Mouse (Mus musculus): ENCODE measurements at regions not wholly inside any gene's neighbourhood (a gene's known extent, or its start where the extent isn't known, plus 50 kb on each side); places are given as distances from the start of the nearest gene placed in this dataset.

GRCm38 (mm10) chr7:136349651-136350050 is 544.8 kb upstream of the Mgmt start:
- Histone ChIP-seq H3K27me3 (replicated peaks) (no peaks in the 10 kb centered on the region), H3K36me3 (no peaks in the 10 kb centered on the region), H3K27ac (no peak overlapping the region), H3K9ac (no peak overlapping the region), H3K9me3 (no peaks in the 10 kb centered on the region), H3K4me1 (no peaks in the 10 kb centered on the region), H3K4me3 (no peak overlapping the region), H3K4me2 (replicated peaks) (no peak overlapping the region)
- WGBS = 78% methylated on average over 14 of the region's 14 CpGs
- ATAC-seq (ENCODE audit: low FRiP score, low read depth) = no peak

GRCm38 (mm10) chr7:136357011-136357410 is 537.4 kb upstream of the Mgmt start:
- Histone ChIP-seq H3K4me3 (no peak overlapping the region), H3K9me3 (no peaks in the 10 kb centered on the region), H3K27me3 (replicated peaks) (no peaks in the 10 kb centered on the region), H3K27ac (no peak overlapping the region), H3K9ac (no peak overlapping the region), H3K36me3 (no peaks in the 10 kb centered on the region), H3K4me1 (no peaks in the 10 kb centered on the region), H3K4me2 (replicated peaks) (no peak overlapping the region)
- WGBS = 60% methylated on average over 7 of the region's 7 CpGs
- ATAC-seq (ENCODE audit: low FRiP score, low read depth) = no peak

GRCm38 (mm10) chr7:136365318-136366211 is 528.8 kb upstream of the Mgmt start:
- peak; percentile 71 for ATAC-seq (ENCODE audit: low FRiP score, low read depth)
- Histone ChIP-seq H3K4me2 (replicated peaks) (no peak overlapping the region), H3K4me1 (peaks cover 10% of the 10 kb centered on the region; the same call in 1 of the 2 replicates), H3K27me3 (replicated peaks) (no peaks in the 10 kb centered on the region), H3K36me3 (no peaks in the 10 kb centered on the region), H3K4me3 (no peak overlapping the region), H3K9me3 (no peaks in the 10 kb centered on the region), H3K27ac (no peak overlapping the region), H3K9ac (no peak overlapping the region)
- 30% methylated on average over 7 of the region's 7 CpGs for WGBS

- 86% methylated on average over 3 of the region's 3 CpGs for whole genome bisulfite sequencing
- no peak for ATAC-seq (ENCODE audit: low FRiP score, low read depth)
- no peaks in the 10 kb centered on the region for H3K27me3 ChIP-seq (replicated peaks)
- H3K27ac ChIP-seq = no peak overlapping the region
- H3K36me3 ChIP-seq = no peaks in the 10 kb centered on the region
- no peak overlapping the region for H3K4me3 ChIP-seq
- H3K4me1 ChIP-seq = no peaks in the 10 kb centered on the region
- no peak overlapping the region for H3K9ac ChIP-seq
- H3K9me3 ChIP-seq = no peaks in the 10 kb centered on the region
- no peak overlapping the region for H3K4me2 ChIP-seq (replicated peaks)
Observed at GRCm38 (mm10) chr7:136377259-136377658, 517.2 kb upstream of the Mgmt start.

- no peaks in the 10 kb centered on the region for H3K9me3 ChIP-seq
- no peak overlapping the region for H3K9ac ChIP-seq
- H3K27me3 ChIP-seq (replicated peaks) = no peaks in the 10 kb centered on the region
- WGBS = 80% methylated on average over 8 of the region's 8 CpGs
- H3K27ac ChIP-seq = no peak overlapping the region
- no peak for ATAC-seq (ENCODE audit: low FRiP score, low read depth)
- no peaks in the 10 kb centered on the region for H3K36me3 ChIP-seq
- H3K4me3 ChIP-seq = no peak overlapping the region
- no peak overlapping the region for H3K4me2 ChIP-seq (replicated peaks)
- no peaks in the 10 kb centered on the region for H3K4me1 ChIP-seq
Observed at GRCm38 (mm10) chr7:136377742-136378141, 516.7 kb upstream of the Mgmt start.

GRCm38 (mm10) chr7:136378321-136378720 is 516.1 kb upstream of the Mgmt start:
- no peak overlapping the region for H3K27ac ChIP-seq
- no peaks in the 10 kb centered on the region for H3K27me3 ChIP-seq (replicated peaks)

GRCm38 (mm10) chr7:136379319-136379718 is 515.1 kb upstream of the Mgmt start:
- Histone ChIP-seq H3K36me3 (no peaks in the 10 kb centered on the region), H3K27ac (no peak overlapping the region), H3K9ac (no peak overlapping the region), H3K27me3 (replicated peaks) (no peaks in the 10 kb centered on the region), H3K9me3 (no peaks in the 10 kb centered on the region), H3K4me3 (no peak overlapping the region), H3K4me1 (no peaks in the 10 kb centered on the region), H3K4me2 (replicated peaks) (no peak overlapping the region)
- 74% methylated on average over 7 of the region's 7 CpGs for WGBS
- ATAC-seq (ENCODE audit: low FRiP score, low read depth) = no peak

More at GRCm38 (mm10) chr7:136378321-136378720, 516.1 kb upstream of the Mgmt start:
- no peak overlapping the region for H3K4me3 ChIP-seq
- H3K36me3 ChIP-seq = no peaks in the 10 kb centered on the region
- no peaks in the 10 kb centered on the region for H3K9me3 ChIP-seq
- no peak overlapping the region for H3K4me2 ChIP-seq (replicated peaks)
- no peak overlapping the region for H3K9ac ChIP-seq
- ATAC-seq (ENCODE audit: low FRiP score, low read depth) = no peak
- H3K4me1 ChIP-seq = no peaks in the 10 kb centered on the region
- WGBS = 56% methylated on average over 4 of the region's 4 CpGs

- H3K27me3 ChIP-seq (replicated peaks) = no peaks in the 10 kb centered on the region
- no peaks in the 10 kb centered on the region for H3K36me3 ChIP-seq
- no peak overlapping the region for H3K4me3 ChIP-seq
- 66% methylated on average over 3 of the region's 3 CpGs for WGBS
- no peak overlapping the region for H3K4me2 ChIP-seq (replicated peaks)
- no peak overlapping the region for H3K9ac ChIP-seq
- no peaks in the 10 kb centered on the region for H3K9me3 ChIP-seq
- no peak overlapping the region for H3K27ac ChIP-seq
- H3K4me1 ChIP-seq = no peaks in the 10 kb centered on the region
- ATAC-seq (ENCODE audit: low FRiP score, low read depth) = no peak
Observed at GRCm38 (mm10) chr7:136379741-136380140, 514.7 kb upstream of the Mgmt start.

GRCm38 (mm10) chr7:136383296-136383695 is 511.1 kb upstream of the Mgmt start:
- Histone ChIP-seq H3K4me3 (no peak overlapping the region), H3K9ac (no peak overlapping the region), H3K36me3 (no peaks in the 10 kb centered on the region), H3K27ac (no peak overlapping the region), H3K4me1 (no peaks in the 10 kb centered on the region), H3K4me2 (replicated peaks) (no peak overlapping the region), H3K9me3 (no peaks in the 10 kb centered on the region), H3K27me3 (replicated peaks) (no peaks in the 10 kb centered on the region)
- 81% methylated on average over 2 of the region's 2 CpGs for WGBS
- ATAC-seq (ENCODE audit: low FRiP score, low read depth) = no peak

GRCm38 (mm10) chr7:136387736-136388135 is 506.7 kb upstream of the Mgmt start:
- no peak for ATAC-seq (ENCODE audit: low FRiP score, low read depth)
- no peak overlapping the region for H3K9ac ChIP-seq
- H3K36me3 ChIP-seq = no peaks in the 10 kb centered on the region
- H3K9me3 ChIP-seq = no peaks in the 10 kb centered on the region
- no peaks in the 10 kb centered on the region for H3K27me3 ChIP-seq (replicated peaks)
- H3K4me3 ChIP-seq = no peak overlapping the region
- H3K27ac ChIP-seq = no peak overlapping the region
- no peaks in the 10 kb centered on the region for H3K4me1 ChIP-seq
- H3K4me2 ChIP-seq (replicated peaks) = no peak overlapping the region
- 95% methylated on average over 4 of the region's 4 CpGs for WGBS

- Histone ChIP-seq H3K9me3 (no peaks in the 10 kb centered on the region), H3K27ac (no peak overlapping the region), H3K36me3 (no peaks in the 10 kb centered on the region), H3K4me1 (no peaks in the 10 kb centered on the region), H3K9ac (no peak overlapping the region), H3K27me3 (replicated peaks) (no peaks in the 10 kb centered on the region), H3K4me3 (no peak overlapping the region), H3K4me2 (replicated peaks) (no peak overlapping the region)
- WGBS = 59% methylated on average over 8 of the region's 8 CpGs
- no peak for ATAC-seq (ENCODE audit: low FRiP score, low read depth)
Observed at GRCm38 (mm10) chr7:136390066-136390465, 504.3 kb upstream of the Mgmt start.

- H3K4me1 ChIP-seq = no peaks in the 10 kb centered on the region
- 87% methylated on average over 6 of the region's 6 CpGs for WGBS
- H3K27me3 ChIP-seq (replicated peaks) = no peaks in the 10 kb centered on the region
- no peak overlapping the region for H3K9ac ChIP-seq
- H3K9me3 ChIP-seq = no peaks in the 10 kb centered on the region
- H3K27ac ChIP-seq = no peak overlapping the region
- no peak overlapping the region for H3K4me2 ChIP-seq (replicated peaks)
- H3K4me3 ChIP-seq = no peak overlapping the region
- no peaks in the 10 kb centered on the region for H3K36me3 ChIP-seq
- ATAC-seq (ENCODE audit: low FRiP score, low read depth) = no peak
Observed at GRCm38 (mm10) chr7:136393454-136393853, 501.0 kb upstream of the Mgmt start.

GRCm38 (mm10) chr7:136395838-136396237 is 498.6 kb upstream of the Mgmt start:
- WGBS = 62% methylated on average over 2 of the region's 2 CpGs
- Histone ChIP-seq H3K4me3 (no peak overlapping the region), H3K27ac (no peak overlapping the region), H3K9ac (no peak overlapping the region), H3K36me3 (no peaks in the 10 kb centered on the region), H3K27me3 (replicated peaks) (no peaks in the 10 kb centered on the region), H3K4me2 (replicated peaks) (no peak overlapping the region), H3K4me1 (no peaks in the 10 kb centered on the region), H3K9me3 (no peaks in the 10 kb centered on the region)
- no peak for ATAC-seq (ENCODE audit: low FRiP score, low read depth)
